Mouse (Mus musculus) cerebellum, adult 2 months (tissue): ENCODE data around the gene Ehd4.

Experiments
- CTCF ChIP-seq: fragments of 200-500 bp; IDR thresholded peaks from 2 replicates; pipeline ENCODE4 v1.5.1; 2011; ENCODE audit warnings: low read depth, mild to moderate bottlenecking, control low read depth, low read length, moderate library complexity, borderline replicate concordance; ENCODE audit not compliant: insufficient read depth
- POLR2A ChIP-seq: fragments of 200-500 bp; IDR thresholded peaks from 2 replicates; pipeline ENCODE4 v1.6.1; 2011; ENCODE audit warnings: low read length, control low read depth, borderline replicate concordance; ENCODE audit not compliant: insufficient read depth

DNA sequence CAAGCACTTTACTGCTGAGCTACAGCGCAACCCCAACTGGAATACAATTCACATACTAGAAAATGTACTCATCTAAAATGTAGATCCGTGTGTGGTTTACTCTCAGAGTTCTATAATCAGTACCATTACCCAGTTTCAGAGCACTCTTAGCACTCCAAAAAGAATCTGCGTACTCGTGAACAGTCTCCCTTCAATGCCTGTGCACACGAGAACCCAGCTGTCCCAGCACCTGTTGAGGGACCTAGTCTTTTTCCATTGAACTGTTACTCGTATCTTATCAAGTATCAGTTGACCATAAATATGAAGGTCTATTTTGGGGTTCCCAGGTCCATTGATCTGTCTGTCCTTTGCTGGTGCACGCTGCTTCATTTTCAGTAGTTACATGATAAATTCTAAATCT is 4.8 kb downstream of the Ehd4 start:
- TF ChIP-seq POLR2A (no peak), CTCF (no peak)
